Mouse (Mus musculus) neural tube, embryonic 14.5 days (tissue): ENCODE data around the gene Rnf208. TPM values are rescaled to one million over a fixed set of nuclear protein-coding genes. Genes with fewer than 3 reads are reported as not detected.

Source experiments
- ATAC-seq: fragments of 200-750 bp; cut with Nextera tagmentation; 2 replicates; pipeline ENCODE4 v1.8.0; 2017; ENCODE audit warnings: low read depth, mild to moderate bottlenecking, moderate TSS enrichment, moderate library complexity
- H3K27ac ChIP-seq: fragments of 300-500 bp; sonication (generic); 2 replicates; pipeline ENCODE4 v1.5.1; 2014; ENCODE audit warnings: low read depth, mild to moderate bottlenecking, control low read depth, low read length, moderate library complexity, mixed read lengths
- H3K27me3 ChIP-seq: fragments of 300-500 bp; sonication (generic); 2 replicates; pipeline ENCODE4 v1.6.1; 2014; ENCODE audit warnings: low read length; ENCODE audit not compliant: control insufficient read depth, insufficient read depth
- H3K36me3 ChIP-seq: fragments of 300-500 bp; sonication (generic); 2 replicates; pipeline ENCODE4 v1.6.1; 2014; ENCODE audit warnings: low read length, mixed read lengths; ENCODE audit not compliant: control insufficient read depth, insufficient read depth
- H3K4me1 ChIP-seq: fragments of 300-500 bp; sonication (generic); 2 replicates; pipeline ENCODE4 v1.6.1; 2014; ENCODE audit warnings: low read length; ENCODE audit not compliant: control insufficient read depth, insufficient read depth
- H3K4me2 ChIP-seq: fragments of 300-500 bp; sonication (generic); 2 replicates; pipeline ENCODE4 v1.6.1; 2014; ENCODE audit warnings: mild to moderate bottlenecking, low read depth, low read length, control low read depth
- H3K4me3 ChIP-seq: fragments of 300-500 bp; sonication (generic); 2 replicates; pipeline ENCODE4 v1.5.1; 2014; ENCODE audit warnings: low read depth, low read length, control low read depth, mixed read lengths
- H3K9ac ChIP-seq: fragments of 300-500 bp; sonication (generic); replicated peaks from 2 replicates; pipeline ENCODE4 v1.6.1; 2014; ENCODE audit warnings: low read depth, mild to moderate bottlenecking, control low read depth, low read length, mixed read lengths
- H3K9me3 ChIP-seq: fragments of 300-500 bp; sonication (generic); 2 replicates; pipeline ENCODE4 v1.6.1; 2016; ENCODE audit warnings: low read length; ENCODE audit not compliant: control insufficient read depth
- WGBS: fragments of 180-500 bp; shearing (Covaris S2); extraction: QIAGEN DNeasy Blood & Tissue Kit; methylation state at CpG from one replicate; pipeline ENCODE4 v1.1.7; 2014; 5-methylcytosine and 5-hydroxymethylcytosine counted together
- polyA plus RNA-seq: library from polyadenylated mRNA; unstranded; fragments of >200 nt; fragmentation: Nextera tagmentation; extraction: Ambion mirVana; gene quantifications from 2 replicates; pipeline ENCODE4 v1.2.1, GENCODE M21; 2014

Rnf208 gene
- polyA plus RNA-seq, 1 experiment from 2014 or later, result 191 TPM

DNA sequence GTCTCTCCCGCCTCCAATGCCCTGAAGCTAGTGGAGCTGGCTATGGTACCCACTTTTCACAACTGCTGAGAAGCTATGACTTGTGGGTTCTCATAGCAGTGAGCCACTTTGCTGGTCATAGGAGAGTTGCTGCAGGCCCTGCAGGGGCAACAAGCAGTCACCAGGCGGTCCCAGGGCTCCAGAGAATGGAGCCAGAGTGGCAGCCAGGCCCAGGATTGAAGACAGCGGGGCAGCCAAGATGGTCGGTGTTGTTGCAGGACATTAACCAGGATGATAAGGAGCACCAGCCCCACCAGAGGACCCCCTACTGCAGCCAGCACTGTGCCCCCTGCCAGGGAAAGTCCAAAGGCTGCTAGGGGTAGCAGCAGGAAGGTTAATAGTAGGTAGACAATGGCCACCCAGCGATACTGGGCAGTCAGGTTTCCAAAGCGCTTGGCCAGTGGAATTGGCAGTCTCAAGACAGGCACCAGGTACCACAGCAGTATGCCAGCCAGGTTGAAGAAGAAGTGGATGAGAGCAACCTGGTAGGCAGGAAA is 13.0 kb upstream of the Rnf208 start:
- ATAC-seq, result no peak
- Histone ChIP-seq H3K4me1 (no peaks in the 10 kb centered on the region), H3K9ac (no peak overlapping the region), H3K27ac (no peak overlapping the region), H3K4me2 (peak overlapping the region; percentile 31; the same call in 1 of the 2 replicates), H3K27me3 (no peaks in the 10 kb centered on the region), H3K9me3 (no peaks in the 10 kb centered on the region), H3K4me3 (no peak overlapping the region), H3K36me3 (no peaks in the 10 kb centered on the region)
- 71% methylated on average over 6 of the region's 6 CpGs for WGBS

DNA sequence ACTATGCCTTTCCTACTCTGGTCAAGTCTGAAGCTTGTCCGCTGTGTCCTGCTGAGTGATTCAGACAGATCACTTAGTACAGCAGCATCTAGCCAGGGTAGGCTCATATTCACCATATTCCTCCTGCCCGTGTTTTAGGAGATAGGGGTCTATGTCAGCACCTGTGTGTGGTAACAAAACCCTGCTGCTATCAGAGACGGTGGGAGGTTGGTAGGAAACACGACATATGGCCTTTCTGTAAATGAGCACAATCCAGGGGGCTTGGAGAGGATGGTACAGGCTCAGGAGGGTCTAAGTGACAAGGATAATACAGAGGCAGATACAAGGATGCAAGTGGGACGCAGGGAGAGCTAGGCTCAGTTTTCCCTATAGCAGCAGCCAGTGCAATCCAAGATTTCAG is 12.5 kb upstream of the Rnf208 start:
- no peaks in the 10 kb centered on the region for H3K9me3 ChIP-seq
- no peaks in the 10 kb centered on the region for H3K27me3 ChIP-seq
- H3K27ac ChIP-seq, result no peak overlapping the region
- H3K4me1 ChIP-seq, result no peaks in the 10 kb centered on the region
- ATAC-seq, result no peak
- no peaks in the 10 kb centered on the region for H3K36me3 ChIP-seq
- WGBS, result 87% methylated on average over 5 of the region's 5 CpGs
- H3K4me3 ChIP-seq, result no peak overlapping the region
- H3K4me2 ChIP-seq, result no peak overlapping the region
- no peak overlapping the region for H3K9ac ChIP-seq

DNA sequence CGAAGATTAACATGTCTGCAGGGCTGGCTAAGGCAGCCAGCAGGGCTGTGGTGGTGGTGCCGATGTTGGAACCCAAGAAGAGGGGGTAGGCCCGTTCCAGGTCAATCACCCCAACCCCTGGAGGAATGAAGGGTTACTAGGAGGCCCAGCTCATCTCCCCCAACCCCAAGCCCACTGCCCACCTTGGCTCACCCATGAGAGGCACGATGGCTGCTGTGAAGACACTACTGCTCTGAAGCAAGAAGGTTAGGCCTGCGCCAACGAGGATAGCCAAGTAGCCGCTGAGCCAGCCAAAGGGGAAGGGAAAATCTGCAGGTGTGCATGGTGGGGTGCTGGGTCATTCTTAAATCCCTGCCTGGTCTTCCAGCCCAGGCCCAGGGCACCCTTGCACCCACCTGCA is 11.5 kb upstream of the Rnf208 start:
- H3K4me3 ChIP-seq, result no peak overlapping the region
- no peaks in the 10 kb centered on the region for H3K36me3 ChIP-seq
- no peaks in the 10 kb centered on the region for H3K4me1 ChIP-seq
- 84% methylated on average over 7 of the region's 7 CpGs for WGBS
- no peak overlapping the region for H3K27ac ChIP-seq
- H3K27me3 ChIP-seq, result no peaks in the 10 kb centered on the region
- no peaks in the 10 kb centered on the region for H3K9me3 ChIP-seq
- ATAC-seq, result no peak
- H3K4me2 ChIP-seq, result no peak overlapping the region
- H3K9ac ChIP-seq, result no peak overlapping the region

DNA sequence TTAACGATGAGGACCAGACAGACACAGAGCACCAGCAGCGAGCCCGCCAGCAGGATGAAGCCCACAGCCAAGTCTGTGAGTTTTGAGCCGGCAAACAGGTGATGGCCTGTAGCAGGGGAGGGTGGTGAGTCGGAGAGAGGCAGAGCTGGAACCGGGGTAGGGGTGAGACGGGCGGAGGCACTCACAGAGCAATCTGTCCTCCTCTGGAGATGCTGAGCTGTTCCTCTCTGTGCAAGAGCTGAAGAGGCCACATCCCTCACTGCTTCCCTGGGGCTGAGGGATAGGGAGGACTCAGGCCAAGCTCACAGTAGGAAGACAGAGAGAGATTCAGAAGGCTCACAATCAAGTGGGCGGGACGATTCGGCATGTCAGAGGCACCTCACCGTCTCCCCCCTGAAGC is 11.0 kb upstream of the Rnf208 start:
- Histone ChIP-seq H3K36me3 (no peaks in the 10 kb centered on the region), H3K27ac (no peak overlapping the region), H3K27me3 (no peaks in the 10 kb centered on the region), H3K9me3 (no peaks in the 10 kb centered on the region), H3K4me1 (no peaks in the 10 kb centered on the region), H3K9ac (no peak overlapping the region), H3K4me3 (no peak overlapping the region), H3K4me2 (no peak overlapping the region)
- no peak for ATAC-seq
- WGBS, result 63% methylated on average over 12 of the region's 12 CpGs

DNA sequence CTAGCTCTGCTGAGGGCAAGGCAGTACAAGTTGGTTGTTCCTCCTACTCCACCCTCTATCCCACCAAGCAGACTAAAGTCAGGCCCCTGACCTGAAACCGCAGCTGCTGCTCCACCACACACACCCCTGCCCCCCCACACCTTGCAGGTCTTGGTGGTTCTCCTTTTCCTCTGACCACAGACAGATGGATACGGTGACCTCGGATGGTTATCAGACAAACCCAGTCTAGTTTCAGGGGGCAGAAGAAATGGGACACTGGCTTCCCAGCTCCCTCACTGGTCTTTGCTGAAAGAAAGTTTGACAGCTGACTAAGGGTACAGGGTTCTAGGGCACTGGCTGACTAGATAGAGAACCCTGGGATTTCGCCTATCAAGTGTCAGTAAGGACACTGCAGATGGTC is 8.6 kb upstream of the Rnf208 start:
- Histone ChIP-seq H3K4me3 (no peak overlapping the region), H3K36me3 (no peaks in the 10 kb centered on the region), H3K4me2 (no peak overlapping the region), H3K27me3 (no peaks in the 10 kb centered on the region), H3K9ac (no peak overlapping the region), H3K4me1 (no peaks in the 10 kb centered on the region), H3K27ac (no peak overlapping the region), H3K9me3 (no peaks in the 10 kb centered on the region)
- 85% methylated on average over 4 of the region's 4 CpGs for WGBS
- ATAC-seq, result no peak

GRCm38 (mm10) chr2:25234050-25234449 is 8.0 kb upstream of the Rnf208 start, which contains the start of gene Slc34a3:
Slc34a3 (minus strand) TSS chr2:25234364.
- WGBS, result 87% methylated on average over 3 of the region's 3 CpGs
- no peak within 1 kb of the TSS for H3K4me3 ChIP-seq
- H3K9ac ChIP-seq, result no peak within 1 kb of the TSS
- H3K27ac ChIP-seq, result no peak within 1 kb of the TSS
- ATAC-seq, result no peak
- H3K4me2 ChIP-seq, result no peak within 1 kb of the TSS
- H3K27me3 ChIP-seq, result no peaks in the 10 kb centered on the region
- H3K36me3 ChIP-seq, result no peaks in the 10 kb centered on the region
- H3K9me3 ChIP-seq, result no peaks in the 10 kb centered on the region
- H3K4me1 ChIP-seq, result no peaks in the 10 kb centered on the region

DNA sequence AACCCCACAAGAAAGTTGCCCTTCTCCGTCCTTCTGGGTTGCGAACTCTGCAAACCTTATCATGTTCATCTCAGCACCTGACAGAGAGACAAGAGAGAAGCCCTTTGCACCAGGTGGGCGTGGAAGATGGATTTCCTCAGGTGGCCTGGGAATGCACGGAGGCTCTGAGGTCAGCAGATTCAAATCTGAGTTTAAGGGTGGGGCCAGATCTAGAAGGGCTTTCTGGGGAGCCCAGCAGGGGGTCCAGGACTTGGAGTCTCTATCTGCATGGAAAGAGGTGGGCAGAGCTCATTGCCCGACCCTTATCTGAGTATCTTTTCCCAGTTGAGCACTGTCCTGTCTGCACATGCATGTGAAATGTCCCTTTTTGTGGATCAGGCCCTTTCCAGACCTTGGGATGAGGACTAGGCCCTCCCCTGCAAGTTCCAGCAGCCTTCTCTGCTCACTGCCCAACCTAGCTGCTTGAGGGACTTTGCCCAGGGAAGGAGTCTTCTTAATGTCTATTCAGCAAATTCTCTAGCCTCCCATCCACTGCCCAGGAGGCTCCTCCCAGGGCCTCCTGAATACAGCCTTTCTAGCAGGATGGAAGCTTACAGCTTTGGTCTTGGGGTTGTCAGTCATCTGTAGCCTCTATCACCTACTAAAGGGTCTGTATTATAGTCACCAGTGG is 7.4 kb upstream of the Rnf208 start:
- no peak overlapping the region for H3K27ac ChIP-seq
- no peaks in the 10 kb centered on the region for H3K36me3 ChIP-seq
- H3K4me1 ChIP-seq, result no peaks in the 10 kb centered on the region
- no peaks in the 10 kb centered on the region for H3K9me3 ChIP-seq
- H3K9ac ChIP-seq, result no peak overlapping the region
- ATAC-seq, result no peak
- H3K27me3 ChIP-seq, result no peaks in the 10 kb centered on the region
- no peak overlapping the region for H3K4me3 ChIP-seq
- H3K4me2 ChIP-seq, result no peak overlapping the region
- WGBS, result 69% methylated on average over 5 of the region's 5 CpGs

GRCm38 (mm10) chr2:25236614-25237013 is 5.4 kb upstream of the Rnf208 start, which contains the start of gene Rnf224:
Rnf224 (minus strand) TSS chr2:25236787.
- H3K27me3 ChIP-seq, result no peaks in the 10 kb centered on the region
- ATAC-seq, result no peak
- 40% methylated on average over 8 of the region's 8 CpGs for WGBS

GRCm38 (mm10) chr2:25237522-25237921 is 4.5 kb upstream of the Rnf208 start:
- WGBS, result 76% methylated on average over 4 of the region's 4 CpGs
- H3K27ac ChIP-seq, result no peak overlapping the region
- no peak overlapping the region for H3K4me3 ChIP-seq
- no peaks in the 10 kb centered on the region for H3K27me3 ChIP-seq
- no peak for ATAC-seq
- H3K9me3 ChIP-seq, result no peaks in the 10 kb centered on the region
- peaks cover 5% of the 10 kb centered on the region; the same call in 1 of the 2 replicates for H3K4me1 ChIP-seq
- H3K9ac ChIP-seq, result no peak overlapping the region
- no peaks in the 10 kb centered on the region for H3K36me3 ChIP-seq
- H3K4me2 ChIP-seq, result no peak overlapping the region

More at GRCm38 (mm10) chr2:25236614-25237013, 5.4 kb upstream of the Rnf208 start, which contains the start of gene Rnf224:
- Histone ChIP-seq H3K4me1 (peaks cover 4% of the 10 kb centered on the region; the same call in 1 of the 2 replicates), H3K27ac (no peak within 1 kb of the TSS), H3K4me3 (no peak within 1 kb of the TSS), H3K9me3 (no peaks in the 10 kb centered on the region), H3K9ac (no peak within 1 kb of the TSS), H3K36me3 (no peaks in the 10 kb centered on the region), H3K4me2 (no peak within 1 kb of the TSS)
